Mouse (Mus musculus): Measurements from ENCODE around the gene Kctd10.

- TF ChIP-seq USF1 (IDR thresholded peaks at IDR 0.05; ENCODE audit: low read depth) (no peak), E2F4 (IDR thresholded peaks at IDR 0.05; ENCODE audit: insufficient read depth) (no peak), POLR2A (IDR thresholded peaks at IDR 0.05; ENCODE audit: insufficient read length, low read depth) (no peak), MYOD1 (IDR thresholded peaks at IDR 0.05; ENCODE audit: control insufficient read depth in 1 of 3, insufficient read length in 2 of 3, low read depth in 2 of 3) (no peak), POLR2AphosphoS2 (IDR thresholded peaks at IDR 0.05; ENCODE audit: insufficient read length, low read depth) (no peak), TCF12 (IDR thresholded peaks at IDR 0.05; ENCODE audit: insufficient read depth, poor library complexity, severe bottlenecking) (no peak)
Observed at GRCm38 (mm10) chr5:114393169-114393568, 12.9 kb upstream of the Kctd10 start.

All from myocyte (in vitro differentiated cells).